25 mouse cellular contexts compared by ENCODE assay signal in genomic region chr1:177700560-177700959, GRCm38 (mm10). TPM values are rescaled to one million over a fixed set of nuclear protein-coding genes. Genes with fewer than 3 reads are reported as not detected.
DNase-seq lines count a peak whose midpoint lies in the region; ATAC-seq lines count a peak whose summit lies in the region.
"Had no signal": no experiment of that assay in that cellular context is flagged by ENCODE, and none has a peak within 500 bp of the region (broad histone marks: within the 10 kb centered on the region; RNA-seq: fewer than 3 reads in every experiment).

No protein-coding gene starts in this region.

- no peak overlapping the region for H3K4me3 ChIP-seq in forebrain, embryonic 12.5 days (replicated peaks)
- H3K4me3 ChIP-seq in forebrain, embryonic 10.5 days = no peak overlapping the region
- H3K4me3 ChIP-seq in embryonic facial prominence, embryonic 10.5 days = no peak overlapping the region
- H3K4me3 ChIP-seq: hindbrain, embryonic 12.5 days; kidney, embryonic 15.5 days; limb, embryonic 10.5 days; neural tube, embryonic 12.5 days had no signal

- 0 out of 2 replicates have a peak, but pooled peaks have one; percentile 28 for ATAC-seq in forebrain, embryonic 12.5 days (ENCODE audit: low FRiP score)
- no peak for ATAC-seq in cerebellum, adult (ENCODE audit: insufficient number of reproducible peaks, low FRiP score, low TSS enrichment)
- ATAC-seq: intestine, postnatal 0 days; liver, postnatal 0 days had no signal

- H3K4me2 ChIP-seq in forebrain, embryonic 12.5 days = no peak overlapping the region
- H3K4me2 ChIP-seq: hindbrain, embryonic 12.5 days; kidney, embryonic 15.5 days; neural tube, embryonic 12.5 days had no signal

- no peak overlapping the region for H3K27ac ChIP-seq in forebrain, embryonic 12.5 days
- H3K27ac ChIP-seq in forebrain, embryonic 10.5 days = no peak overlapping the region; the same call in 1 of the 2 replicates
- peak overlapping the region; percentile 3; the same call in 1 of the 2 replicates for H3K27ac ChIP-seq in embryonic facial prominence, embryonic 10.5 days (replicated peaks)
- H3K27ac ChIP-seq: hindbrain, embryonic 12.5 days; kidney, embryonic 15.5 days; limb, embryonic 10.5 days; neural tube, embryonic 12.5 days had no signal

- no peaks in the 10 kb centered on the region for H3K9me3 ChIP-seq in forebrain, embryonic 12.5 days
- H3K9me3 ChIP-seq in forebrain, embryonic 10.5 days = no peaks in the 10 kb centered on the region
- no peaks in the 10 kb centered on the region for H3K9me3 ChIP-seq in embryonic facial prominence, embryonic 10.5 days
- H3K9me3 ChIP-seq: hindbrain, embryonic 12.5 days; kidney, embryonic 15.5 days; limb, embryonic 10.5 days; neural tube, embryonic 12.5 days had no signal

- WGBS in forebrain, embryonic 12.5 days = 57% methylated on average over 8 of the region's 8 CpGs
- WGBS in forebrain, embryonic 10.5 days = 70% methylated on average over 8 of the region's 8 CpGs
- 64% methylated on average over 8 of the region's 8 CpGs for WGBS in embryonic facial prominence, embryonic 10.5 days

- H3K4me1 ChIP-seq in forebrain, embryonic 12.5 days = peaks cover 8% of the 10 kb centered on the region
- peaks cover 27% of the 10 kb centered on the region for H3K4me1 ChIP-seq in forebrain, embryonic 10.5 days
- H3K4me1 ChIP-seq in embryonic facial prominence, embryonic 10.5 days = peaks cover 24% of the 10 kb centered on the region
- H3K4me1 ChIP-seq: neural tube, embryonic 12.5 days had no signal

- H3K27me3 ChIP-seq in forebrain, embryonic 12.5 days = peaks cover 13% of the 10 kb centered on the region; the same call in 1 of the 2 replicates
- H3K27me3 ChIP-seq in forebrain, embryonic 10.5 days (ENCODE audit: poor library complexity, severe bottlenecking) = peaks cover 16% of the 10 kb centered on the region; the same call in 1 of the 2 replicates
- peaks cover 16% of the 10 kb centered on the region for H3K27me3 ChIP-seq in embryonic facial prominence, embryonic 10.5 days (replicated peaks; ENCODE audit: low read depth, poor library complexity, severe bottlenecking)
- H3K27me3 ChIP-seq: hindbrain, embryonic 12.5 days; kidney, embryonic 15.5 days; neural tube, embryonic 12.5 days had no signal

- H3K36me3 ChIP-seq in forebrain, embryonic 12.5 days (replicated peaks) = no peaks in the 10 kb centered on the region
- no peaks in the 10 kb centered on the region for H3K36me3 ChIP-seq in forebrain, embryonic 10.5 days (replicated peaks)
- no peaks in the 10 kb centered on the region for H3K36me3 ChIP-seq in embryonic facial prominence, embryonic 10.5 days (replicated peaks)
- H3K36me3 ChIP-seq: hindbrain, embryonic 12.5 days; kidney, embryonic 15.5 days; limb, embryonic 10.5 days; neural tube, embryonic 12.5 days had no signal

- no peak overlapping the region for H3K9ac ChIP-seq in forebrain, embryonic 12.5 days
- H3K9ac ChIP-seq: hindbrain, embryonic 12.5 days; kidney, embryonic 15.5 days; liver, postnatal 0 days; neural tube, embryonic 12.5 days had no signal

- DNase-seq in forebrain, embryonic 10.5 days (ENCODE audit: extremely low spot score, low spot score) = no peak
- DNase-seq in left cerebral cortex, adult 11 months (ENCODE audit: low spot score) = peak; percentile 21
- no peak for DNase-seq in left cerebral cortex, postnatal 4 days
- no peak for DNase-seq in embryonic facial prominence, embryonic 10.5 days (ENCODE audit: low spot score)
- DNase-seq in thymus, postnatal 14 days = peak; percentile 37
- DNase-seq in gastrocnemius, adult 8-10 months (ENCODE audit: low spot score in 2 of 2) = no peak
- DNase-seq: adrenal gland, adult 2 months; cerebellum, adult 11-12 months; cerebellum, postnatal 14 days; gastrocnemius, postnatal 36 days; kidney, postnatal 4 days; liver, postnatal 0 days; lung, postnatal 14 days; right cerebral cortex, adult 18-20 months had no signal

- intact Hi-C loops in left cerebral cortex, postnatal 4 days (cut with DNase I) = loop anchor here (5.0 kb wide), 1 partner anchor 823 kb away; no protein-coding TSS in a partner anchor

RNA-seq across cellular contexts. Expression of gene 1700016C15Rik, which starts 29.1 kb away (rescaled TPM):
- 0.27 TPM in 1 of 2 replicates, not detected in the other for polyA plus RNA-seq in forebrain, embryonic 12.5 days (2016; fragmentation: Nextera tagmentation; extraction: Ambion mirVana)
- not detected in 2 replicates for polyA plus RNA-seq in forebrain, embryonic 10.5 days (2016; fragmentation: Nextera tagmentation; extraction: Ambion mirVana)
- not detected for total RNA-seq in left cerebral cortex, postnatal 4 days (2021)
- polyA plus RNA-seq in embryonic facial prominence, embryonic 10.5 days (2016; fragmentation: Nextera tagmentation; extraction: Ambion mirVana) = not detected in 2 replicates
- total RNA-seq in gastrocnemius, adult 8-10 months (2022) = not detected
- total RNA-seq: adrenal gland, adult 2 months; layer of hippocampus, postnatal 14 days; liver, adult 2 months; megakaryocyte, adult 5-6 weeks had no signal
- polyA plus RNA-seq: adrenal gland, adult 2 months; heart, postnatal 0 days; hindbrain, embryonic 12.5 days; limb, embryonic 10.5 days; liver, adult 2 months; liver, postnatal 0 days had no signal

Comparison
In these comparisons a context has a peak if more than half of its experiments do, and no peak if none do; other contexts are left out.
1. DNase-seq: peak in left cerebral cortex, adult 11 months (single experiment) and thymus, postnatal 14 days (single experiment); none in forebrain, embryonic 10.5 days (single experiment), left cerebral cortex, postnatal 4 days (single experiment), embryonic facial prominence, embryonic 10.5 days (single experiment) and gastrocnemius, adult 8-10 months (0 of 2).